Mouse (Mus musculus): ENCODE results near the gene F2r.

- TF ChIP-seq CTCF (IDR thresholded peaks at IDR 0.05; ENCODE audit: borderline replicate concordance, extremely low read depth, insufficient read depth, insufficient read length) (no peak), POLR2A (IDR thresholded peaks at IDR 0.05; ENCODE audit: borderline replicate concordance, extremely low read depth, insufficient read depth, insufficient read length, poor library complexity, severe bottlenecking) (no peak)
Observed at GRCm38 (mm10) chr13:95643740-95644139, 25.5 kb upstream of the F2r start.
